Mouse (Mus musculus) CH12F3 (cell line): Measurements from ENCODE around the gene Hoxb8.

Source experiments
- in situ Hi-C: fragments of 300-500 bp; cut with MboI; formaldehyde crosslinking; loops from 2 replicates; pipeline ENCODE4 v1.14.3; 2020; ENCODE audit warnings: low sequenced_read_pairs

The Hoxb8 gene

GRCm38 (mm10) chr11:96327122-96327521 is 45.4 kb downstream of the Hoxb8 start:
- in situ Hi-C loops: no loop called here

- in situ Hi-C loops: no loop called here
Observed at GRCm38 (mm10) chr11:96327750-96328149, 46.0 kb downstream of the Hoxb8 start.

GRCm38 (mm10) chr11:96328605-96329004 is 46.9 kb downstream of the Hoxb8 start:
- in situ Hi-C loops: no loop called here

- in situ Hi-C loops: no loop called here
Observed at GRCm38 (mm10) chr11:96332105-96332504, 50.4 kb downstream of the Hoxb8 start.

GRCm38 (mm10) chr11:96332618-96333032 is 50.9 kb downstream of the Hoxb8 start:
- in situ Hi-C loops: no loop called here

DNA sequence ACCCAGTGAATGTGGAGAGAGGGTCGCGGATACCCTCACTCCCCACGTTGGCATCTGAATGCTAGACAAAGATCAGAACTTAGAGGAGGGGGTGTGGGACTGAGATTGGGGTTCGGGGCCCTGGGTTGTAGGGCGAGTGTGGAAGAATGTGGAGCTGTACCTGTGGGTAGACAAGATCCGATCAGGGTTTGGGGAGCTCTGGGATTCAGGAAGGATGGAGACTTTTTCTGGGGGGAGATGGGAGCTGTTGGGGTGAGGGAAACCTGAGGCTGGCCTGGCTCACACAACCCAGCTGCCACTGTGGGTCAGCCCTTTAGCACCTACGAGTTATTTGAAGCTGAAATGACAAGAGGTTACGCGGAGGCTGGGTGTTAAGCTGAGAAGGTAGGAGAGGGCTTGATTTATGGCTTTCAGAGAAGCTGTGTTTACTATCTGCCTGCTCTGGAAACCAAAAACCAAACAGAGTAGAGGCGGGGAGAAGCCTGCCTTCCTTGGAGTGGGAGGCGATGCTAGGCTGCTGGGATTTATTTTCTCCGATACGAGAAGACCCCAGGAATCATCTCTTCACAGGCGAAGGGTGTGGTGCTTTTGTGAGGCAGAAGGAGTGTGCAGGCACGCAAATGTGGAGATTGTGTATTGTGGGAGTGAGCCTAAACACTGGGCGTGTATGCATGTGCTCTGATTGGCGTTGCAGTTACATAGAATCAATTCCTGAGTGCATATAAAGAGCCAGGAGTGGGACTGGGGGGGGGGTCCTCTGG is 51.7 kb downstream of the Hoxb8 start:
- in situ Hi-C loops: no loop called here

DNA sequence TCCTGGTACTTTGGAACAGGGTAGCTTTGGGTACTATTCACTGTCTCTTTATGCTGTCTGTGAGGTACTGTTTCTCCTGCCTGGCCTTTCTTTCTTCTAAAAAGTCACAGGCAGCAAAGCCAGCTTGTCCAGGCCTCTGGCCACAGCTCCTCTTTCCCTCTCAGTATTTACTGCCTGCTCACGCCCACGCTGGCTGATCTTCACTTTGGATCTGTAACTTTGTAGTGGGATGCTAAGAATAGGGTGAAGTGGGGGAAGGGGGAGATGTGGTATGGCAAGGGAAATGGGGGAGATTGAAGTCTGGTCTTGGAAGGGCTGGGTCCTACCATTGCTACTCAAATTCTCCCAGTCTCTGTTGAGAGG is 52.3 kb downstream of the Hoxb8 start:
- in situ Hi-C loops: no loop called here
